In the genomic region with DNA sequence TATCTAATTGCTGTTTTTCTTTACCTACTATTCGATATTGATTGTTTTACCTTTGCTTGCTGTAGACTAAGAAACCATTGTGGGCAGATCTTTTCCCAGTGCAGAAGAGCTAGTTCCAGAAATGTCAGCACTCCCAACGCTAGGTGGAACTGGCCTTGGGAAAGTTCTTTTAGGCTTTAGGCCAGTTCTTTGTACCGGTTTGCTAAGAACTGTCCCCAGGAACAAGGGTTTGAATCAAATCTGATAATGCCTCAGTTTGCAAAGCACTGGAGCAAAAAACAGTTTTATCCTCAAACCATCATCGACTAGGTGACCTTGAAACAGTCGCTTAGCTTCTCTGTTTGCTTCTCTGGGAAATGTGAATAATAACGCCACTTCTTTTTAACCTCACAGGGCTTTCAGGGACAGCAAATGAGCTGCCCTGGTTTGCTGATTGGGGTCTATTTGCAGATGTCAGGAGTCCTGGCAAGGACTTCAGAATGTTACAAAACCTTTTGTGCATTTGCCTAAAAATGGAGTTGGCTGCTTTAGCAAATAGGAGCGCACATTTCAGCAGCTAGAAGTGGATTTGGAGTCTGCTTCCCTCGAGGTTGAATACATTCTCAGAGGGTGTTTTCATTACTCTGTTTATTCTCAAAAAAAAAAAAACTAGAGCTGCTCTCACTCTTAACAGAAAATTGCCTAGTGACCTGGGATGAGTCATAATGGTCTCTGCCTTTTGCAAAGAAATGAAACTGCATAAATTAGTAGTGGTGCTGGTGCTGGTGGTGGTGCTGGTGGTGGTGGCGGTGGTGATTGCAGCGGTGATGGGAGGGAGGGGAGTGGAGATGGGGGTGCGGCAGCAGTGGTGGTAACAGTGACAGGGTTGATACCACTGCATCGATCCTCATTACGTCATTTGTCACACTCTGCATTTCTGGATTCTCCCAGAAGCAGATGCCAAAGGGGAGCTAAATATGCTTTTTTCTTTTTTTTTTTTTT, we compare ENCODE assay signal across 11 mouse cellular contexts. TPM values are rescaled to one million over a fixed set of nuclear protein-coding genes. Genes with fewer than 3 reads are reported as not detected.
DNase-seq lines count a peak whose midpoint lies in the region; ATAC-seq and TF ChIP-seq lines count a peak whose summit lies in the region.
"Had no signal": no experiment of that assay in that cellular context is flagged by ENCODE, and none has a peak within 500 bp of the region (broad histone marks: within the 10 kb centered on the region; RNA-seq: fewer than 3 reads in every experiment).

No protein-coding gene starts in this region.

- no peak for TF ChIP-seq POLR2A in brain, embryonic 14.5 days (IDR thresholded peaks at IDR 0.05; ENCODE audit: borderline replicate concordance, extremely low read depth, insufficient read depth, insufficient read length, poor library complexity, severe bottlenecking)

- no peak for TF ChIP-seq CTCF in left cerebral cortex, adult 2 months (IDR thresholded peaks at IDR 0.05)
- no peak for TF ChIP-seq CTCF in brain, embryonic 14.5 days (IDR thresholded peaks at IDR 0.05; ENCODE audit: borderline replicate concordance, extremely low read depth, insufficient read depth, insufficient read length)
- no peak; the same call in 1 of the 2 replicates for TF ChIP-seq CTCF in midbrain, postnatal 0 days (IDR thresholded peaks at IDR 0.05)

- no peaks in the 10 kb centered on the region for H3K27me3 ChIP-seq in hindbrain, embryonic 14.5 days (ENCODE audit: control insufficient read depth, insufficient read depth, low read length)
- H3K27me3 ChIP-seq in midbrain, postnatal 0 days (ENCODE audit: insufficient read depth, low read length): no peaks in the 10 kb centered on the region

- intact Hi-C loops in left cerebral cortex, adult 2 months (cut with DNase I): no loop called here

- peaks cover 16% of the 10 kb centered on the region; the same call in 1 of the 2 replicates for H3K4me1 ChIP-seq in hindbrain, embryonic 14.5 days (replicated peaks; ENCODE audit: control insufficient read depth, insufficient read depth, low read length)
- H3K4me1 ChIP-seq in midbrain, postnatal 0 days (ENCODE audit: insufficient read depth, low read length): peaks cover 4% of the 10 kb centered on the region; the same call in 1 of the 2 replicates

- no peak for ATAC-seq in hindbrain, embryonic 14.5 days (ENCODE audit: low FRiP score)
- ATAC-seq in midbrain, postnatal 0 days (ENCODE audit: low FRiP score): no peak

- peaks cover 8% of the 10 kb centered on the region for H3K36me3 ChIP-seq in hindbrain, embryonic 14.5 days (replicated peaks; ENCODE audit: control insufficient read depth, insufficient read depth)
- no peaks in the 10 kb centered on the region for H3K36me3 ChIP-seq in midbrain, postnatal 0 days (ENCODE audit: insufficient read depth, low read length)

- WGBS in hindbrain, embryonic 14.5 days: 61% methylated on average over 13 of the region's 13 CpGs
- 59% methylated on average over 13 of the region's 13 CpGs for WGBS in midbrain, postnatal 0 days

- no peak overlapping the region for H3K4me2 ChIP-seq in hindbrain, embryonic 14.5 days (replicated peaks)
- H3K4me2 ChIP-seq in midbrain, postnatal 0 days (ENCODE audit: low read depth, low read length, poor library complexity, severe bottlenecking): no peak overlapping the region
- H3K4me2 ChIP-seq: heart, embryonic 11.5 days; liver, embryonic 11.5 days had no signal

- H3K27ac ChIP-seq in left cerebral cortex, adult 2 months: peak overlapping the region; percentile 12; the same call in 1 of the 2 replicates
- peak overlapping the region; percentile 34 for H3K27ac ChIP-seq in hindbrain, embryonic 14.5 days
- no peak overlapping the region; the same call in none of the 2 replicates for H3K27ac ChIP-seq in midbrain, postnatal 0 days (ENCODE audit: low read depth, low read length)
- H3K27ac ChIP-seq: kidney, postnatal 0 days had no signal

- DNase-seq in left cerebral cortex, adult 2 months (ENCODE audit: extremely low spot score in 1 of 2, low spot score in 2 of 2): no peak
- DNase-seq in left cerebral cortex, adult 18-20 months (ENCODE audit: low spot score in 2 of 2): no peak
- DNase-seq in brain, embryonic 14.5 days (ENCODE audit: low read depth): peak; percentile 87
- no peak for DNase-seq in hindbrain, embryonic 14.5 days (ENCODE audit: low spot score)
- DNase-seq in midbrain, postnatal 0 days (ENCODE audit: low spot score): peak; percentile 26
- no peak for DNase-seq in layer of hippocampus, postnatal 10 days (ENCODE audit: low spot score in 2 of 2)
- no peak for DNase-seq in thymus, postnatal 4 days
- DNase-seq in kidney, postnatal 36 days: no peak

- no peaks in the 10 kb centered on the region for H3K9me3 ChIP-seq in hindbrain, embryonic 14.5 days (ENCODE audit: control insufficient read depth, low read length)
- no peaks in the 10 kb centered on the region for H3K9me3 ChIP-seq in midbrain, postnatal 0 days (ENCODE audit: low read length)

- no peak overlapping the region for H3K9ac ChIP-seq in hindbrain, embryonic 14.5 days
- no peak overlapping the region for H3K9ac ChIP-seq in midbrain, postnatal 0 days (replicated peaks; ENCODE audit: low read length, poor library complexity, severe bottlenecking)

- H3K4me3 ChIP-seq in left cerebral cortex, adult 2 months: no peak overlapping the region
- H3K4me3 ChIP-seq in hindbrain, embryonic 14.5 days (replicated peaks; ENCODE audit: low read length): no peak overlapping the region
- no peak overlapping the region for H3K4me3 ChIP-seq in midbrain, postnatal 0 days (ENCODE audit: low read depth, low read length)

RNA-seq across cellular contexts. Expression of gene Kcnk10, which starts 53.5 kb away (rescaled TPM):
- total RNA-seq in left cerebral cortex, adult 2 months (2021): 10 to 100 TPM; 15.9 to 18.1 TPM
- 10 to 100 TPM; 15.2 to 16.2 TPM for total RNA-seq in left cerebral cortex, adult 18-20 months (2021)
- 15.1 and 20.9 TPM in 2 replicates for polyA plus RNA-seq in brain, embryonic 14.5 days (2012; rRNA removed)
- 39.7 and 48.1 TPM in 2 replicates for polyA plus RNA-seq in hindbrain, embryonic 14.5 days (2014; fragmentation: Nextera tagmentation; extraction: Ambion mirVana)
- total RNA-seq in midbrain, postnatal 0 days (2014; rRNA removed): 56.6 and 62.6 TPM in 2 replicates
- 33.0 and 37.4 TPM in 2 replicates for polyA plus RNA-seq in midbrain, postnatal 0 days (2015; fragmentation: Nextera tagmentation; extraction: Ambion mirVana)
- total RNA-seq in layer of hippocampus, postnatal 10 days (2021): 10 to 100 TPM; 49.7 to 49.9 TPM

Comparison
In these comparisons a context has a peak if more than half of its experiments do, and no peak if none do; other contexts are left out.
1. DNase-seq: peak in brain, embryonic 14.5 days (single experiment) and midbrain, postnatal 0 days (single experiment); none in left cerebral cortex, adult 2 months (0 of 2), left cerebral cortex, adult 18-20 months (0 of 2), hindbrain, embryonic 14.5 days (single experiment), layer of hippocampus, postnatal 10 days (0 of 2), thymus, postnatal 4 days (single experiment) and kidney, postnatal 36 days (0 of 2).